Mouse (Mus musculus): ENCODE results near the gene Usp47. TPM values are rescaled to one million over a fixed set of nuclear protein-coding genes. Genes with fewer than 3 reads are reported as not detected.

Gene Usp47
- polyA plus RNA-seq, 1 experiment from 2014 or later, result 82.0 TPM

DNA sequence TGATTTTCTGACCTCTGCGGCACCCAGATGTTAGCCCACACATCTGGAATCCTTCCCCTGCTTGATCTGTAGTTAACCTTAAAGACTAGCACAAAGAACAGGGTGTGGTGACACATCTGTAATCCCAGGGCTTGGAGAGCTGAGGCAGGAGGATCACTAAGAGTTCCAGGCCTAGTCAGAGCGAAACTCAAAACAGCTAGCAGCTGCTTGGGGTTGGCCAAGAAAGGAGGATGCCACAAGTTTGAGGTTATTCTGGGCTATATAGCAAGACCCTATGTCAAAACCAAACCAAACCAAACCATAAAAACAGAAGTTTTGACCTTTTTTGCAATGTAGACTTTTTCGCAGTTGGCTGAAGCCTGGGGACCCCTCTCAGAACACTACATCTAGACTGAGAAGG, 107.4 kb downstream of the Usp47 start:
- WGBS, result 96% methylated on average over 3 of the region's 3 CpGs
- no peak for ATAC-seq

GRCm38 (mm10) chr7:112132005-112132404, 108.7 kb downstream of the Usp47 start:
- Histone ChIP-seq H3K27me3 (replicated peaks; ENCODE audit: control insufficient read depth, insufficient read depth, low read length) (no peaks in the 10 kb centered on the region), H3K9me3 (replicated peaks; ENCODE audit: control insufficient read depth, low read length) (no peaks in the 10 kb centered on the region), H3K4me2 (ENCODE audit: low read length) (no peak overlapping the region), H3K4me1 (ENCODE audit: control insufficient read depth, insufficient read depth, low read length) (peaks cover 3% of the 10 kb centered on the region; the same call in 1 of the 2 replicates), H3K9ac (ENCODE audit: low read length) (no peak overlapping the region), H3K27ac (ENCODE audit: low read depth, low read length) (peak overlapping the region; percentile 33; the same call in 1 of the 2 replicates), H3K4me3 (ENCODE audit: low read depth, low read length) (no peak overlapping the region), H3K36me3 (ENCODE audit: control insufficient read depth, insufficient read depth, low read length) (no peaks in the 10 kb centered on the region)
- peak; percentile 77 for DNase-seq (ENCODE audit: low spot score)
- ATAC-seq, result peak; percentile 81
- WGBS, result 13% methylated on average over 6 of the region's 6 CpGs

More for the DNA sequence above, 107.4 kb downstream of the Usp47 start:
- DNase-seq (ENCODE audit: low spot score), result no peak
- Histone ChIP-seq H3K36me3 (ENCODE audit: control insufficient read depth, insufficient read depth, low read length) (no peaks in the 10 kb centered on the region), H3K4me3 (ENCODE audit: low read depth, low read length) (no peak overlapping the region), H3K4me1 (ENCODE audit: control insufficient read depth, insufficient read depth, low read length) (peaks cover 3% of the 10 kb centered on the region; the same call in 1 of the 2 replicates), H3K9me3 (replicated peaks; ENCODE audit: control insufficient read depth, low read length) (no peaks in the 10 kb centered on the region), H3K27ac (ENCODE audit: low read depth, low read length) (no peak overlapping the region), H3K9ac (ENCODE audit: low read length) (no peak overlapping the region), H3K4me2 (ENCODE audit: low read length) (no peak overlapping the region), H3K27me3 (replicated peaks; ENCODE audit: control insufficient read depth, insufficient read depth, low read length) (no peaks in the 10 kb centered on the region)

- Histone ChIP-seq H3K9ac (ENCODE audit: low read length) (no peak overlapping the region), H3K27me3 (replicated peaks; ENCODE audit: control insufficient read depth, insufficient read depth, low read length) (no peaks in the 10 kb centered on the region), H3K4me3 (ENCODE audit: low read depth, low read length) (no peak overlapping the region), H3K36me3 (ENCODE audit: control insufficient read depth, insufficient read depth, low read length) (no peaks in the 10 kb centered on the region), H3K27ac (ENCODE audit: low read depth, low read length) (no peak overlapping the region), H3K4me2 (ENCODE audit: low read length) (no peak overlapping the region), H3K4me1 (ENCODE audit: control insufficient read depth, insufficient read depth, low read length) (peaks cover 3% of the 10 kb centered on the region; the same call in 1 of the 2 replicates), H3K9me3 (replicated peaks; ENCODE audit: control insufficient read depth, low read length) (no peaks in the 10 kb centered on the region)
- ATAC-seq (no peak), DNase-seq (ENCODE audit: low spot score) (no peak)
- 88% methylated on average over 5 of the region's 5 CpGs for WGBS
These were observed 110.0 kb downstream of the Usp47 start for GRCm38 (mm10) chr7:112133277-112133676.

DNA sequence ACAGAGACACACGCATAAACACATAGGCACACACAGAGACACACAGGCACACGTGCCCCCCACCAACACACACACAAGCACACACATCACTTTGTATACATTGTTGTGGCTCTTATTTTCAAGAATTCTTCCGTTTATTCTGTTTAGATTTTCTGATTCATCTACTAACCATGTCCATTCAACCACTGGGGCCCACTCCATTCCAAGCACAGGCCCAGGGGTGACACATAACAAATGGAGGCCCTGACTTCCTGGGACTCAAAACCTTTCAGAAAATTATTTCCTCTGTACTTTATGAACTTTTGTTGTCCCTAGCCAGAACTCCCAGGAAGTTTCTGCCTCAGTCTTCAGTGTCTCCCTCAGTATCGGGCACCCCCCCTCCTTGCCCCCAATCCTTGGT, 111.9 kb downstream of the Usp47 start:
- ATAC-seq (no peak), DNase-seq (ENCODE audit: low spot score) (no peak)
- Histone ChIP-seq H3K27me3 (replicated peaks; ENCODE audit: control insufficient read depth, insufficient read depth, low read length) (no peaks in the 10 kb centered on the region), H3K9ac (ENCODE audit: low read length) (no peak overlapping the region), H3K27ac (ENCODE audit: low read depth, low read length) (no peak overlapping the region), H3K4me2 (ENCODE audit: low read length) (no peak overlapping the region), H3K4me1 (ENCODE audit: control insufficient read depth, insufficient read depth, low read length) (peaks cover 3% of the 10 kb centered on the region; the same call in 1 of the 2 replicates), H3K9me3 (replicated peaks; ENCODE audit: control insufficient read depth, low read length) (no peaks in the 10 kb centered on the region), H3K4me3 (ENCODE audit: low read depth, low read length) (no peak overlapping the region), H3K36me3 (ENCODE audit: control insufficient read depth, insufficient read depth, low read length) (no peaks in the 10 kb centered on the region)
- WGBS, result 88% methylated on average over 4 of the region's 4 CpGs

GRCm38 (mm10) chr7:112136537-112136936, 113.2 kb downstream of the Usp47 start:
- H3K36me3 ChIP-seq (ENCODE audit: control insufficient read depth, insufficient read depth, low read length), result no peaks in the 10 kb centered on the region
- ATAC-seq (no peak), DNase-seq (ENCODE audit: low spot score) (no peak)
- peaks cover 3% of the 10 kb centered on the region; the same call in 1 of the 2 replicates for H3K4me1 ChIP-seq (ENCODE audit: control insufficient read depth, insufficient read depth, low read length)
- no peaks in the 10 kb centered on the region for H3K27me3 ChIP-seq (replicated peaks; ENCODE audit: control insufficient read depth, insufficient read depth, low read length)
- H3K9ac ChIP-seq (ENCODE audit: low read length), result no peak overlapping the region
- 74% methylated on average over 5 of the region's 5 CpGs for WGBS
- no peak overlapping the region for H3K27ac ChIP-seq (ENCODE audit: low read depth, low read length)
- H3K4me2 ChIP-seq (ENCODE audit: low read length), result no peak overlapping the region
- no peaks in the 10 kb centered on the region for H3K9me3 ChIP-seq (replicated peaks; ENCODE audit: control insufficient read depth, low read length)
- no peak overlapping the region for H3K4me3 ChIP-seq (ENCODE audit: low read depth, low read length)

DNA sequence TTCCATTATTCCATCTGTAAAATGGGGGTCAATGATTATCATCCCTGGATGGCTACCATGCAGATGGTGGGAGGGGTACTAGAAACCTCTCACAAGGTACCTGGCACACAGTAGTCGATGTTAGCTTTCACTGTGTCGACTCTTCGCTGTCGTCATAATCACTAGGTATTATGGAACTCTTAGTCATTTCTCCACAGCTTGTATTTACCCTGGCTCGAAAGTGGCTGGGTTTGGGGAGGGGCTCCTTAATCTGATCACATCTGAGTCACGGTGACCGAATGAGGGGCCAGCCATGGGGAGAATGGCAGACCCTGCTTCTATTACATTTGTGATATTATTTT, 114.8 kb downstream of the Usp47 start:
- ATAC-seq (no peak), DNase-seq (ENCODE audit: low spot score) (no peak)
- Histone ChIP-seq H3K4me2 (ENCODE audit: low read length) (no peak overlapping the region), H3K27ac (ENCODE audit: low read depth, low read length) (no peak overlapping the region), H3K4me1 (ENCODE audit: control insufficient read depth, insufficient read depth, low read length) (peaks cover 4% of the 10 kb centered on the region; the same call in 1 of the 2 replicates), H3K4me3 (ENCODE audit: low read depth, low read length) (no peak overlapping the region), H3K9ac (ENCODE audit: low read length) (no peak overlapping the region), H3K27me3 (replicated peaks; ENCODE audit: control insufficient read depth, insufficient read depth, low read length) (no peaks in the 10 kb centered on the region), H3K36me3 (ENCODE audit: control insufficient read depth, insufficient read depth, low read length) (no peaks in the 10 kb centered on the region), H3K9me3 (replicated peaks; ENCODE audit: control insufficient read depth, low read length) (no peaks in the 10 kb centered on the region)
- WGBS, result 88% methylated on average over 7 of the region's 7 CpGs

DNA sequence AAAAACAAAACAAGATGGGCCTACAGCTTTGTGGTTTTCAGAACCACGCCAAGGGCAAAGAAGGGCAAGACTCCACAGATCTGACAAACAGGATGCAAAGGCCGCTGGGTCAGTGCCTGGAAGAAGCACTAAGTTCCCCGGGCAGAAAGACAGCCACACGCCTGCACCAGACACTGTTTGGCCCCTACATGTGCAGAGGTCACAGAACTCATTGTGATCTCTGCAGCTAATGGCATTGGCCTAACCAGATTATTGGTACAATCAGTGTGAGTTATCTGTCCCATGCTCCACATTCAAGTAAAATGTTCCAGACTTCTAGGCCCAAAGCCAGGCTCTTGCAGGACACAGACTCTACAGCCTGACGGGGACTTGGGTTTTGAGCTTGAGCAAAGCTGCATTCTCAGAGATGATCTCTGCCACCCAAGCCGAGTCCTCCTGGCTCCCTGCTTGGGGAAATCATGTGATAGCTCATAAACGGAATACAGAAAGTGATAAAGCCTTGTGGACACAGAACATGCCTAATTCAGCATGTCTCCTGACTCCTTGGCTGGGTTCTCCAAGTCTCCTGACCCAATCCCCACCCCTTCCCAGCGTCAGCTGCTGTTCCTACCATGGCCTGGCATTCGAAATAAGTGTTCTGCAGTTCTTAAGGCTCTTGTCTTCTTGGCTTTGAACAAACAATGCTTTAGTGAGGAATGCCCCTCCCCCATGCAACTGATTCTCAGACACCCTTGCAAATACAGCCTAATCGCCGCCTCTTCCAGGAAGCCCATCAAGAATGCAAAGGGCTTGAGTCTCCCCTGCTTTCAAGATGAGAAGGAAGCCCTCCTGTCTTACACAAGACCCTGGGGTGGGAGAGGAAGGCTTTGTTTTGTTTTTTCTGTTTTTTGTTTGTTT, 115.5 kb downstream of the Usp47 start:
- DNase-seq (ENCODE audit: low spot score) (no peak), ATAC-seq (no peak)
- Histone ChIP-seq H3K4me3 (ENCODE audit: low read depth, low read length) (no peak overlapping the region), H3K4me1 (ENCODE audit: control insufficient read depth, insufficient read depth, low read length) (peaks cover 8% of the 10 kb centered on the region; the same call in 1 of the 2 replicates), H3K27me3 (replicated peaks; ENCODE audit: control insufficient read depth, insufficient read depth, low read length) (no peaks in the 10 kb centered on the region), H3K27ac (ENCODE audit: low read depth, low read length) (no peak overlapping the region), H3K36me3 (ENCODE audit: control insufficient read depth, insufficient read depth, low read length) (no peaks in the 10 kb centered on the region), H3K9me3 (replicated peaks; ENCODE audit: control insufficient read depth, low read length) (no peaks in the 10 kb centered on the region), H3K9ac (ENCODE audit: low read length) (no peak overlapping the region), H3K4me2 (ENCODE audit: low read length) (no peak overlapping the region)
- 80% methylated on average over 11 of the region's 11 CpGs for WGBS

GRCm38 (mm10) chr7:112140725-112141124, 117.4 kb downstream of the Usp47 start:
- Histone ChIP-seq H3K4me1 (ENCODE audit: control insufficient read depth, insufficient read depth, low read length) (peaks cover 10% of the 10 kb centered on the region; the same call in 1 of the 2 replicates), H3K36me3 (ENCODE audit: control insufficient read depth, insufficient read depth, low read length) (no peaks in the 10 kb centered on the region; the same call in 1 of the 2 replicates), H3K27me3 (replicated peaks; ENCODE audit: control insufficient read depth, insufficient read depth, low read length) (no peaks in the 10 kb centered on the region), H3K9ac (ENCODE audit: low read length) (no peak overlapping the region), H3K9me3 (replicated peaks; ENCODE audit: control insufficient read depth, low read length) (no peaks in the 10 kb centered on the region), H3K27ac (ENCODE audit: low read depth, low read length) (no peak overlapping the region), H3K4me2 (ENCODE audit: low read length) (no peak overlapping the region), H3K4me3 (ENCODE audit: low read depth, low read length) (no peak overlapping the region)
- WGBS, result 88% methylated on average over 2 of the region's 2 CpGs
- no peak for DNase-seq (ENCODE audit: low spot score)
- ATAC-seq, result no peak

- H3K4me1 ChIP-seq (ENCODE audit: control insufficient read depth, insufficient read depth, low read length), result peaks cover 10% of the 10 kb centered on the region; the same call in 1 of the 2 replicates
- H3K27me3 ChIP-seq (replicated peaks; ENCODE audit: control insufficient read depth, insufficient read depth, low read length), result no peaks in the 10 kb centered on the region
- H3K9me3 ChIP-seq (replicated peaks; ENCODE audit: control insufficient read depth, low read length), result no peaks in the 10 kb centered on the region
- no peak overlapping the region for H3K4me2 ChIP-seq (ENCODE audit: low read length)
- DNase-seq (ENCODE audit: low spot score) (no peak), ATAC-seq (no peak)
- 74% methylated on average over 3 of the region's 3 CpGs for WGBS
- H3K27ac ChIP-seq (ENCODE audit: low read depth, low read length), result peak overlapping the region; percentile 74
- no peaks in the 10 kb centered on the region; the same call in 1 of the 2 replicates for H3K36me3 ChIP-seq (ENCODE audit: control insufficient read depth, insufficient read depth, low read length)
- H3K4me3 ChIP-seq (ENCODE audit: low read depth, low read length), result no peak overlapping the region
- H3K9ac ChIP-seq (ENCODE audit: low read length), result no peak overlapping the region
These were observed 119.3 kb downstream of the Usp47 start for GRCm38 (mm10) chr7:112142616-112143015.
